Comparison of ENCODE assay signal across 26 mouse cellular contexts in genomic region chr8:87389016-87389415, GRCm38 (mm10).
"Had no signal": no experiment of that assay in that cellular context is flagged by ENCODE, and none has a peak within 500 bp of the region (broad histone marks: within the 10 kb centered on the region; RNA-seq: fewer than 3 reads in every experiment).

No protein-coding gene starts in this region.

- ATAC-seq: hindbrain, embryonic 16.5 days; inflammation-experienced regulatory T-cells, adult 6 months; intestine, embryonic 15.5 days; intestine, postnatal 0 days had no signal

- H3K27ac ChIP-seq: gastrocnemius, adult 2 months; heart, adult 2 months; heart, embryonic 13.5 days; heart, embryonic 15.5 days; hindbrain, embryonic 14.5 days; intestine, embryonic 15.5 days; layer of hippocampus, adult 2 months; left cerebral cortex, adult 2 months; limb, embryonic 10.5 days; limb, embryonic 12.5 days; liver, embryonic 13.5 days had no signal

- H3K4me2 ChIP-seq: heart, embryonic 11.5 days; heart, embryonic 13.5 days; heart, embryonic 15.5 days; hindbrain, embryonic 14.5 days; intestine, embryonic 15.5 days; limb, embryonic 12.5 days; liver, embryonic 11.5 days; liver, embryonic 13.5 days had no signal

- H3K36me3 ChIP-seq: heart, embryonic 13.5 days; heart, embryonic 15.5 days; intestine, embryonic 15.5 days; limb, embryonic 10.5 days; limb, embryonic 12.5 days; liver, embryonic 13.5 days had no signal

- H3K4me1 ChIP-seq: heart, embryonic 13.5 days; heart, embryonic 15.5 days; intestine, embryonic 15.5 days; limb, embryonic 12.5 days; liver, embryonic 13.5 days had no signal

- H3K9me3 ChIP-seq: heart, embryonic 13.5 days; heart, embryonic 15.5 days; intestine, embryonic 15.5 days; limb, embryonic 10.5 days; liver, embryonic 13.5 days had no signal

- DNase-seq: gastrocnemius, adult 2 months; gastrocnemius, postnatal 10 days; gastrocnemius, postnatal 25 days; heart, adult 2 months; heart, postnatal 14 days; heart, postnatal 4 days; kidney, adult 18-20 months; kidney, adult 8-10 months; kidney, postnatal 10 days; kidney, postnatal 25 days; kidney, postnatal 4 days; liver; liver, embryonic 13.5 days had no signal

- H3K27me3 ChIP-seq: heart, embryonic 13.5 days; heart, embryonic 15.5 days; intestine, embryonic 15.5 days; limb, embryonic 12.5 days; liver, embryonic 13.5 days had no signal

- H3K9ac ChIP-seq: heart, embryonic 13.5 days; heart, embryonic 15.5 days; hindbrain, embryonic 14.5 days; intestine, embryonic 15.5 days; limb, embryonic 12.5 days; liver, embryonic 13.5 days had no signal

- H3K4me3 ChIP-seq: gastrocnemius, adult 2 months; heart, adult 2 months; heart, embryonic 13.5 days; heart, embryonic 15.5 days; intestine, embryonic 15.5 days; layer of hippocampus, adult 2 months; left cerebral cortex, adult 2 months; limb, embryonic 10.5 days; limb, embryonic 12.5 days; liver, embryonic 13.5 days had no signal
